Mouse (Mus musculus) hindbrain, embryonic 10.5 days (tissue): ENCODE results near the gene Olfr1082. TPM values are rescaled to one million over a fixed set of nuclear protein-coding genes. Genes with fewer than 3 reads are reported as not detected.
"Not testable (repeated sequence)": the region's sequence is repeated elsewhere in the genome, so short reads cannot be mapped to it uniquely, and the experiment has no call there.

ENCODE experiments used
- DNase-seq: peaks from one replicate; pipeline ENCODE4 v3.0.0-alpha.2; 2017; ENCODE audit warnings: low spot score
- H3K27ac ChIP-seq: fragments of 300-500 bp; sonication (generic); 2 replicates; pipeline ENCODE4 v1.5.1; 2016; ENCODE audit warnings: mild to moderate bottlenecking, moderate library complexity
- H3K27me3 ChIP-seq: fragments of 300-500 bp; sonication (generic); 2 replicates; pipeline ENCODE4 v1.6.1; 2016; ENCODE audit warnings: mild to moderate bottlenecking; ENCODE audit not compliant: poor library complexity, insufficient read depth, severe bottlenecking
- H3K36me3 ChIP-seq: fragments of 300-500 bp; sonication (generic); 2 replicates; pipeline ENCODE4 v1.6.1; 2016; ENCODE audit warnings: mild to moderate bottlenecking, moderate library complexity
- H3K4me1 ChIP-seq: fragments of 300-500 bp; sonication (generic); replicated peaks from 2 replicates; pipeline ENCODE4 v1.6.1; 2016; ENCODE audit warnings: mild to moderate bottlenecking
- H3K4me3 ChIP-seq: fragments of 300-500 bp; sonication (generic); 2 replicates; pipeline ENCODE4 v1.5.1; 2016; ENCODE audit warnings: mild to moderate bottlenecking, moderate library complexity
- H3K9me3 ChIP-seq: fragments of 300-500 bp; sonication (generic); 2 replicates; pipeline ENCODE4 v1.6.1; 2016; ENCODE audit warnings: mild to moderate bottlenecking, moderate library complexity
- WGBS: fragments of 180-500 bp; shearing (Covaris S2); methylation state at CpG from one replicate; pipeline ENCODE4 v1.1.7; 2016; 5-methylcytosine and 5-hydroxymethylcytosine counted together
- polyA plus RNA-seq: library from polyadenylated mRNA; unstranded; fragments of >200 nt; fragmentation: Nextera tagmentation; extraction: Ambion mirVana; gene quantifications from 2 replicates; pipeline ENCODE4 v1.2.1, GENCODE M21; 2016

The Olfr1082 gene
- not detected in 2 replicates for polyA plus RNA-seq

DNA sequence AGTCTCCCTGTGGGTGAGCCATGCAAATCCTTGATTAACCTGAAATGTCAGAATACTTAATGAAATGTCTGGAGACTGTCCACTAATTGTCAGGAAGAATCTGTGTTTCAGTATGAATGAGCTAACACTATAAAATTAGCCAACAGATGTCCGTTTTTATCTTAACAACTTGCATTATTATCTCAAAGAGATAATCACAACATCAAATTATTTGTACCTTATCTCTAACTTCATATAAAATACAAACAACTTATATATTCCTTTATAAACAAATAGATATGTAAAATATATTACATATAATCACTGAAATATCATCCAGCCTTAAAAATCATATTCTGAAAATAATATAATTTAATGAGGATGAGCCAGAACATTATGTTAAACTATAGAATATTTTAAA is at the start of gene Olfr1082:
Olfr1082 (minus strand) TSS at position 101 of the 400 bp plus-strand sequence.
- 79% methylated on average over 1 of the region's 1 CpGs for WGBS
- H3K36me3 ChIP-seq, result not testable (repeated sequence)

GRCm38 (mm10) chr2:86639625-86640024 is 40.9 kb upstream of the Olfr1082 start, which contains the start of gene Olfr1084:
Gene Olfr1084, minus strand, starts transcription at chr2:86639725.
- not testable (repeated sequence) for DNase-seq, H3K36me3 ChIP-seq
- 90% methylated on average over 1 of the region's 1 CpGs for WGBS

More for the DNA sequence above, at the start of gene Olfr1082:
- not testable (repeated sequence) for H3K27ac ChIP-seq, H3K4me3 ChIP-seq, H3K9me3 ChIP-seq, DNase-seq, H3K4me1 ChIP-seq, H3K27me3 ChIP-seq

DNA sequence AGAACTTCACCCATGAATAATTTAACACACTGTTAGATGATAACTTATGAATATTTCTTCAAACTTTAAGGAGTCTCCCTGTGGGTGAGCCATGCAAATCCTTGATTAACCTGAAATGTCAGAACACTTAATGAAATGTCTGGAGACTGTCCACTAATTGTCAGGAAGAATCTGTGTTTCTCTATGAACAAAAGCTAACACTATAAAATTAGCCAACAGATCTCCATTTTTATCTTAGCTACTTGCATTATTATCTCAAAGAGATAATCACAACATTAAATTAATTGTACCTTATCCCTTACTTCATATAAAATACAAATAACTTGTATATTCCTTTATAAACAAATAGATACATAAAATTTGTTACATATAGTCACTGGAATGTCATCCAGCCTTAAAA is 40.6 kb downstream of the Olfr1082 start, which contains the start of gene Olfr1080:
Olfr1080 (minus strand) TSS at position 101 of the 400 bp plus-strand sequence.
- DNase-seq, H3K4me1 ChIP-seq, H3K36me3 ChIP-seq, H3K4me3 ChIP-seq, H3K9me3 ChIP-seq, H3K27me3 ChIP-seq, H3K27ac ChIP-seq: not testable (repeated sequence)

More at GRCm38 (mm10) chr2:86639625-86640024, 40.9 kb upstream of the Olfr1082 start, which contains the start of gene Olfr1084:
- H3K4me3 ChIP-seq, H3K27me3 ChIP-seq, H3K9me3 ChIP-seq, H3K4me1 ChIP-seq, H3K27ac ChIP-seq: not testable (repeated sequence)

Other genes starting within 250 kb of the Olfr1082 start
- gene Olfr1055, start 248.7 kb downstream of the Olfr1082 start, polyA plus RNA-seq, result not detected in 2 replicates
- gene Olfr1056, start 236.5 kb downstream of the Olfr1082 start, polyA plus RNA-seq, result not detected in 2 replicates
- not detected in 2 replicates for gene Olfr1057, start 220.6 kb downstream of the Olfr1082 start, polyA plus RNA-seq
- gene Olfr1058, start 210.4 kb downstream of the Olfr1082 start, polyA plus RNA-seq, result not detected in 2 replicates
- not detected in 2 replicates for gene Olfr1061, start 184.9 kb downstream of the Olfr1082 start, polyA plus RNA-seq
- not detected in 2 replicates for gene Olfr1062, start 172.2 kb downstream of the Olfr1082 start, polyA plus RNA-seq
- gene Olfr1065, start 148.4 kb downstream of the Olfr1082 start, polyA plus RNA-seq, result not detected in 2 replicates
- gene Olfr1066, start 142.7 kb downstream of the Olfr1082 start, polyA plus RNA-seq, result not detected in 2 replicates
- gene Olfr228, start 111.6 kb downstream of the Olfr1082 start, polyA plus RNA-seq, result not detected in 2 replicates
- gene Olfr1076, start 90.5 kb downstream of the Olfr1082 start, polyA plus RNA-seq, result not detected in 2 replicates
- gene Olfr1079, start 56.5 kb downstream of the Olfr1082 start, polyA plus RNA-seq, result not detected in 2 replicates
- not detected in 2 replicates for gene Olfr1080, start 40.7 kb downstream of the Olfr1082 start, polyA plus RNA-seq
- gene Olfr1084, start 40.8 kb upstream of the Olfr1082 start, polyA plus RNA-seq, result not detected in 2 replicates
- gene Olfr1085, start 63.1 kb upstream of the Olfr1082 start, polyA plus RNA-seq, result not detected in 2 replicates
- not detected in 2 replicates for gene Olfr1086, start 81.1 kb upstream of the Olfr1082 start, polyA plus RNA-seq
- gene Olfr1087, start 99.4 kb upstream of the Olfr1082 start, polyA plus RNA-seq, result not detected in 2 replicates
- gene Olfr1089, start 134.7 kb upstream of the Olfr1082 start, polyA plus RNA-seq, result not detected in 2 replicates
- not detected in 2 replicates for gene Olfr1090, start 160.0 kb upstream of the Olfr1082 start, polyA plus RNA-seq
- gene Olfr1093, start 183.5 kb upstream of the Olfr1082 start, polyA plus RNA-seq, result not detected in 2 replicates
- gene Olfr141, start 211.1 kb upstream of the Olfr1082 start, polyA plus RNA-seq, result not detected in 2 replicates
- not detected in 2 replicates for gene Olfr1094, start 225.7 kb upstream of the Olfr1082 start, polyA plus RNA-seq